Mouse (Mus musculus) myocyte (in vitro differentiated cells): ENCODE measurements around the gene Ktn1.

ENCODE experiments used
- CEBPB ChIP-seq: IDR thresholded peaks from 2 replicates; pipeline ENCODE4 v1.6.1; 2011; ENCODE audit warnings: mild to moderate bottlenecking, moderate library complexity; ENCODE audit not compliant: poor library complexity, insufficient read depth, severe bottlenecking
- E2F4 ChIP-seq: IDR thresholded peaks from one replicate; pipeline ENCODE4 v1.6.1; 2011; ENCODE audit warnings: mild to moderate bottlenecking, control low read depth, moderate library complexity; ENCODE audit not compliant: insufficient read depth
- MAX ChIP-seq: IDR thresholded peaks from one replicate; pipeline ENCODE4 v1.6.1; 2011; ENCODE audit warnings: low read depth, mild to moderate bottlenecking, control low read depth
- MYOD1 ChIP-seq, 3 experiments: IDR thresholded peaks; one replicate each; pipeline ENCODE4 v1.6.1; 2011; ENCODE audit warnings: control low read depth in 2 of 3, low read depth in 2 of 3, mild to moderate bottlenecking in 2 of 3, moderate library complexity in 1 of 3; ENCODE audit not compliant: insufficient read length in 2 of 3, control insufficient read depth in 1 of 3
- MYOG ChIP-seq, 3 experiments: IDR thresholded peaks; one replicate each; pipeline ENCODE4 v1.6.1; 2011; ENCODE audit warnings: control low read depth in 2 of 3, low read depth in 2 of 3, mild to moderate bottlenecking in 2 of 3; ENCODE audit not compliant: insufficient read length in 2 of 3, control insufficient read depth in 1 of 3, insufficient read depth in 1 of 3
- POLR2A ChIP-seq: IDR thresholded peaks from one replicate; pipeline ENCODE4 v1.6.1; 2011; ENCODE audit warnings: low read depth, mild to moderate bottlenecking, control low read depth, moderate library complexity; ENCODE audit not compliant: insufficient read length
- POLR2AphosphoS2 ChIP-seq: IDR thresholded peaks from one replicate; pipeline ENCODE4 v1.6.1; 2011; ENCODE audit warnings: low read depth, control low read depth; ENCODE audit not compliant: insufficient read length
- REST ChIP-seq: IDR thresholded peaks from one replicate; pipeline ENCODE4 v1.6.1; 2011; ENCODE audit warnings: mild to moderate bottlenecking, control low read depth, moderate library complexity; ENCODE audit not compliant: insufficient read depth, insufficient read length
- SRF ChIP-seq: IDR thresholded peaks from one replicate; pipeline ENCODE4 v1.6.1; 2011; ENCODE audit warnings: low read depth; ENCODE audit not compliant: control insufficient read depth, insufficient read length
- TCF12 ChIP-seq: IDR thresholded peaks from one replicate; pipeline ENCODE4 v1.6.1; 2011; ENCODE audit warnings: mild to moderate bottlenecking, control low read depth; ENCODE audit not compliant: poor library complexity, insufficient read depth, severe bottlenecking
- TCF3 ChIP-seq: IDR thresholded peaks from one replicate; pipeline ENCODE4 v1.6.1; 2011; ENCODE audit warnings: low read depth, control low read depth; ENCODE audit not compliant: insufficient read length
- USF1 ChIP-seq: IDR thresholded peaks from one replicate; pipeline ENCODE4 v1.6.1; 2011; ENCODE audit warnings: low read depth, mild to moderate bottlenecking, control low read depth, moderate library complexity

DNA sequence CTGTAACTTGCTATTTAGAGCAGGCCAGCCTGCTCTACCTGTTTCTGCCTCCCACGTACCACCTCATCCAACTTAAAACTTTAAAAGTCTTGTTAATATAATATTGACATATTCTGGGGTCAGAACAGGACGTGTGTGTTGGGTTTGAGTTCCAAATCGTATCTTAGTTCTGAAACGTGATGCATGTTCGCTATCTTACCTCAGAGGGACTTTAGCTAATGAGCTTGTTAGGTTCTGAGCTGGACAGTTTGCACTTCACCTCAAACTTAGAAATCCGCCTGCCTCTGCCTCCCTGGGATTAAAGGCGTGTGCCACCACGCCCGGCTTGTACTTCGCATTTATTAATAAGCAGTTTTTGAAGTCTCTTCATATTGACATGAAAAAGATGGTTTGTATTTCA, 34.6 kb downstream of the Ktn1 start:
- no peak for TF ChIP-seq MAX
- no peak for TF ChIP-seq POLR2A
- no peak for TF ChIP-seq POLR2AphosphoS2
- no peak for TF ChIP-seq MYOG (IDR thresholded peaks at IDR 0.05; ENCODE audit: control insufficient read depth in 1 of 3, insufficient read depth in 1 of 3, insufficient read length in 2 of 3, low read depth in 2 of 3)
- no peak for TF ChIP-seq USF1
- TF ChIP-seq MYOD1 (IDR thresholded peaks at IDR 0.05; ENCODE audit: control insufficient read depth in 1 of 3, insufficient read length in 2 of 3, low read depth in 2 of 3) = no peak
- TF ChIP-seq REST = no peak
- no peak for TF ChIP-seq TCF3
- TF ChIP-seq CEBPB = no peak
- TF ChIP-seq E2F4 = no peak
- no peak for TF ChIP-seq TCF12
- TF ChIP-seq SRF = no peak
